Mouse (Mus musculus): ENCODE measurements around the gene Abhd6. TPM values are rescaled to one million over a fixed set of nuclear protein-coding genes. Genes with fewer than 3 reads are reported as not detected.

Gene Abhd6
- total RNA-seq, 2 experiments from 2014 or later = 41.7 to 42.6 TPM

Other genes starting within 250 kb of the Abhd6 start
- gene Gm26661, start 211.3 kb upstream of the Abhd6 start, total RNA-seq (2021) = not detected
- 10 to 100 TPM; 32.1 to 34.2 TPM for gene Flnb, start 184.9 kb upstream of the Abhd6 start, total RNA-seq (2021)
- gene Gm45521, start 45.6 kb upstream of the Abhd6 start, total RNA-seq (2021) = under 1 TPM; 0.54 to 0.96 TPM
- under 1 TPM in 1 of 2 experiments, not detected in 1; 0.07 TPM for gene Dnase1l3, start 8.3 kb upstream of the Abhd6 start, total RNA-seq (2021)
- 10 to 100 TPM; 20.2 to 25.7 TPM for gene Rpp14, start 77.5 kb downstream of the Abhd6 start, total RNA-seq (2021)
- 10 to 100 TPM; 26.1 to 27.2 TPM for gene Pxk, start 95.3 kb downstream of the Abhd6 start, total RNA-seq (2021)
- 100 to 1,000 TPM; 176 to 183 TPM for gene Pdhb, start 170.1 kb downstream of the Abhd6 start, total RNA-seq (2021)
- 10 to 100 TPM; 33.4 to 36.3 TPM for gene Kctd6, start 211.2 kb downstream of the Abhd6 start, total RNA-seq (2021)

Data from layer of hippocampus, postnatal 10 days (tissue).